Mouse (Mus musculus) layer of hippocampus, postnatal 25 days (tissue): ENCODE measurements around the gene Oprl1. TPM values are rescaled to one million over a fixed set of nuclear protein-coding genes. Genes with fewer than 3 reads are reported as not detected.

Source experiments
- DNase-seq, 2 experiments: peaks; one replicate each; pipeline ENCODE4 v3.0.0; 2022; ENCODE audit warnings: mixed read lengths in 2 of 2, low spot score in 1 of 2; ENCODE audit errors: extremely low spot score in 1 of 2
- total RNA-seq, 2 experiments: library from RNA; stranded (reverse); gene quantifications; 2 replicates each; pipeline ENCODE4 v1.2.3; 2021

Gene Oprl1
- 10 to 100 TPM; 44.6 to 52.6 TPM for total RNA-seq

DNA sequence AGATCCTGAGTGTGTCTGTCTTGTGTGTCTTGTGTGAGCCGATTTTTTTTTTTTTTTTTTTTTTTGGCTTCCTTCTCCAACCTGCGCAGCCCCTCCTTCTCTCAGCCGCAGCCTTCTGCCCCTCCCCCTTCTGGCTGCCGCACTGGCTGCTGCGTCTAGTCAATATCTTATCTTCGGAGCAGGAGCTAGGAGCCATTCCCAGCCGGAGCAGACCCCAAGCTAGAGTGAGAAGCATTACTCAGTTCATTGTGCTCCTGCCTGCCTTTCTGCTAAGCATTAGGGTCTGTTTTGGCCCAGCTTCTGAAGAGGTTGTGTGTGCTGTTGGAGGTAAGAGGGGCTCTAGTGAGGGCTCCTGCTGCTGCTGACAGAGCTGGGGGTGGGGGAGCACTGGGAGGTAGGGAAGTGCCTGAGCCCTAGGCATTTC lies at the start of gene Oprl1:
Oprl1 (plus strand) TSS at position 114 of the 424 bp plus-strand sequence.
- DNase-seq = peak; percentile 44 to 58

- no peak for DNase-seq
Measured at GRCm38 (mm10) chr2:181670285-181670912, 44.4 kb upstream of the Oprl1 start.

DNA sequence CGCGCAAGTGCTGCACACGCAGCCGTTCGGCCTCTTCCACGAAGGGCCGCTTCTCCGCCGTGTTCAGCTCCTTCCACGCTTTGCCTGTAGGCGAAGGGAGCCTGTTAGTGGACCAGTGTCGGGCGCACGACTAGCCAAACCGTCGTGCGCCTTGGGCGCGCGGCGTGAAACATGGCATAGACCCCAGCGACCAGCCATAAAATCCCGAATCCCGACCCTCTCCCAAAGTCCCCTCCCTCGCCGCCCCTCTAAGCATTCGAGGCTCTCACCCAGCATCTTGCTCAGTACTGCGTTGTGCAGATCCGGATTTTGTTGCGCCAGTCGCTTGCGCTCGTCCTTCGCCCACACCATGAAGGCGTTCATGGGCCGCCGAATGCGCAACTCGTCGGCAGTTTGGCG lies 43.9 kb upstream of the Oprl1 start:
- DNase-seq = no peak

DNA sequence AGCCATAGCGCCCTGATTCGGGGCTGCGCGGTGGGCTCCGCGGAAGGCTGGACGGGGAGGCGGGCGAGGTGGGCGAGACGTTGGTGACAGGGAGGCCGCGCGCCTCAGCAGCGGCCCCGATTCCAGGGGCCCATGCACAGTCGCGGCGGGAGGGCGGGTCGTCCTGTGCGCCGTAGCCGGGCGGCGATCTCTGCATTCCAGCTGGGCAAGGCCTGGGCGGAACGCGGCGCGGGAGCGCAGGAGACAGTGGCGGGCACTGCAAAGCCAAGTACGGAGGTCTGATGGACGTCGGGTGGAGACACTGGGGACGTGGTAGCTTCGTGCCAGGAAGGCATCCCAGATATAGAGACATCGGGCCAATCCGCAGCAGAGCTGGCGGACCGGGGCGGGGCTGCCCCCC lies 43.5 kb upstream of the Oprl1 start, which contains the start of gene Sox18:
Sox18 (minus strand) TSS at position 315 of the 400 bp plus-strand sequence.
- no peak for DNase-seq

DNA sequence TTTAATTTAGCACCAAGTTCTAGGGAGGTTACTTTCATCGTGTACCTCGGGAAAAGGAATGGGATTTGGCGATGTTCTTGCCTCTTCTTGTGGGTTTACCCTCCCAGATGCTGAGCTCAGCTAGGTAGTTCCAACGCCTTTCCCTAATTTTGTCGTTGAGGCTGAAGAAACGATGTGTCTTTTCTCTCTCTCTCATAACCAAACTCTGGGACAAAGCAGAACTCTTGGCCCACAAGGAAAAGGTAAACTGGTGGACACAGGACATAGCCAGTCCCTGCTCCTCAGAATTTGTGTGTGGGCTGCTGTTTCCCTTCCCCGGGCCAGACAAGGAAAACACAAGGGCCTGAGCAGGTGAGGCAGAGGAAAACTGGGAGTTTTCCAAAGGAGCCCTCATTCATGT lies 42.8 kb upstream of the Oprl1 start:
- DNase-seq = no peak

DNA sequence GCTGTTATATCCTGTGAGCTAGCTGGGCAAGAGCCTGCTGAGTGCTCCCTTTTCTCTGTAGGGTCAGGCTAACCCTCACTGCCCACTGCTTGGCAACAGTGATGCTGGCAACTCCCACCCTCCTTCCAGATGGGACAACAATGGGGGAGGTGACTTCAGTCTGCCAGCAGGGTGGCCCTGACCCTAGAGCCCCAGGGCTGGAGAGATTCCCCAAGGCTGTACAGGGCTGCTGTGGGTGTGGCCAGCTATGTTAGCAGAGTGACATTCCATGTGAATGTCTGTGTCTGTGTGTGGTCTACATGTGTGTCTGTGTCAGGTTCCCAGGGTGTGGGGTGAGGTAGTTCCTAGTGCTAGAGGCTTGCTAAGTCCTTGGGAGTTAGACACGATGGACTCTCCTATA lies 41.3 kb upstream of the Oprl1 start:
- DNase-seq = no peak

- DNase-seq = no peak
Measured at GRCm38 (mm10) chr2:181674934-181675333, 39.9 kb upstream of the Oprl1 start.

DNA sequence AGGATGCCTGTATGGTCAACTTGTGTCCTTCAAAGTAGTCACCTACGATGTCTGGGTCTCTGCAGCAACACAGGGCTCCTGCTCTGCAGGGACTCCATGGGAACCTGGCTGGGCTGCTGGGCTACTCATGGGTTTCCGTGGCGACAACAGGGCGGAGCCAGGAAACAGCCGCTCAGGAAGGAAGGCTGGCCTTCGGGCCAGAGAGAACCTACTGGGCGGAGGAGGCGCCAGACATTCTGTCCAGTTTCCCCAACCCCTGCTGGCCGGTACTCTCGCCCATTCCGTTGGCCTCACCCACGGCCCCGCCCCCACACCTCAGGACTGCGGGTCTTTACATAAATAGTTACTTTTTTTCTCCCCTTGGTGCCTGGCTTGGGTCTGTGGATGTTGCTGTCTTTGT lies 39.4 kb upstream of the Oprl1 start:
- peak in 1 of 2 experiments; percentile 45 for DNase-seq

DNA sequence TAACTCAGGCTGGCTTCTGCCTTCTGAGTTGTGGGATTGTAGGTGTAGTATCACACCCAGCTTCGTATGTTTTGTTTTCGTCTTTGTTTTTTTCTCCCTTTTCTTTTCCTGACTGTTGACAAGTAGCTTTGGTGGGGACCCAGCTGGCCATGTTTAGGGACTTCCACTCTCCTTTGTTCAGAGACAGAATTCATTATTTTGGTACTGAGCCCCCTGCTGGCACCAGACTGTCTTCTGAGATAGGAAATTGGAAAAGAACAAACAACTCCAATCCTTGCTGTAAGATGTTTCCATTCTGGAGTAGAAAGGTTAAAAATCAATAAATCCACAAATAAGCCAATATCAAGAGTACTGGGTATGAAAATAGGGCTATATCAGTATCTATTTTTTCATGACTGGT lies 38.4 kb upstream of the Oprl1 start:
- no peak for DNase-seq

GRCm38 (mm10) chr2:181677096-181677754 lies 37.6 kb upstream of the Oprl1 start:
- no peak for DNase-seq

GRCm38 (mm10) chr2:181677755-181678098 lies 37.1 kb upstream of the Oprl1 start:
- DNase-seq = no peak

GRCm38 (mm10) chr2:181678780-181679179 lies 36.0 kb upstream of the Oprl1 start:
- peak in 1 of 2 experiments; percentile 62 for DNase-seq

GRCm38 (mm10) chr2:181679951-181680715 lies 34.7 kb upstream of the Oprl1 start, which contains the start of gene Tcea2:
Tcea2 (plus strand) TSS chr2:181680310.
- peak; percentile 63 for DNase-seq

- DNase-seq = no peak
Measured at GRCm38 (mm10) chr2:181680716-181681117, 34.1 kb upstream of the Oprl1 start.

GRCm38 (mm10) chr2:181681978-181682377 lies 32.8 kb upstream of the Oprl1 start:
- DNase-seq = no peak

- DNase-seq = no peak
Measured at GRCm38 (mm10) chr2:181683381-181683780, 31.4 kb upstream of the Oprl1 start.

GRCm38 (mm10) chr2:181684713-181685112 lies 30.1 kb upstream of the Oprl1 start:
- no peak for DNase-seq

GRCm38 (mm10) chr2:181685686-181686085 lies 29.1 kb upstream of the Oprl1 start:
- no peak for DNase-seq

DNA sequence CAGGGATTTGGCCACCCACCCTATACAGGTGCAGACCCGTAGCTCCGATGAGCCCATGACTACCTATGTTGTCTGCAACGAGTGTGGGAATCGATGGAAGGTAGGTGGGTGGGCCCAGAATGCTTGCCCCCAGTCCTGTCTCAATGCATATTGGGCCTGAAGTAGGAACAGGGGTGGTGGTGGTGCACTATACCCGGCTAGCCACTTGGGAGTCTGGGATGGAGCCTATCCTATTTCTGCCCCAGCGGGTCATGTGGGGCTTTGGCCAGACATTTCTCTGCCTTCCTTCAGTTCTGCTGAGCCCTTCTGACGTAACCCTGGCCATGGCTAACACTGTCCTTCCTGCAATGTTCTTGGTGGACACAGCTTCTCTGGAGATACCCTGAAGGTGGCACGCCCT lies 27.2 kb upstream of the Oprl1 start:
- DNase-seq = no peak

- DNase-seq = no peak
Measured at GRCm38 (mm10) chr2:181689466-181690160, 25.2 kb upstream of the Oprl1 start.

DNA sequence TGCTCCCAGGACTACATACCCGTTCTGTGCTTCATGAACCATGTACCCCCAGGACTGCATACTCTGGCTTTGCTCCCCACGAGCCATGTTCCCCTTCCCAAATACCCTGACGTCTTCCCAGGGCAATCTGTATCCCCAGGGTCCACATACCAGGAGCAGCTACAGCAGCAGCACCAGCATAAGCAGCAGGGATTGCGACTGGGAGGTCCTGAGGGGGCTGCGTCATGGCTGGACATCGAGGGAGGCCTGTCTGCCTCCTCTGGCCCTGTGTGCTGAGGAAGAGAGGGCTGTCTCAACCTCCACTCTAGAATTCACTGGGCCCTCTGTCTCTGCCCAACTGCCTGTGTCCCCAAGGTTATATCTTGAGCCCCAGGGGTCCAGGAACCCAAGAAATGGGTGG lies 23.7 kb upstream of the Oprl1 start:
- peak in 1 of 2 experiments; percentile 2 for DNase-seq
